In genomic region chr10:56899640-56900274, GRCm38 (mm10) we compare ENCODE assay signal across 16 mouse cellular contexts.
DNase-seq lines count a peak whose midpoint lies in the region; ATAC-seq lines count a peak whose summit lies in the region.
"Had no signal": no experiment of that assay in that cellular context is flagged by ENCODE, and none has a peak within 500 bp of the region (broad histone marks: within the 10 kb centered on the region; RNA-seq: fewer than 3 reads in every experiment).

No protein-coding gene starts in this region.

- 0 out of 2 replicates have a peak, but pooled peaks have one; percentile 20 for ATAC-seq in midbrain, embryonic 14.5 days (ENCODE audit: low FRiP score, low TSS enrichment)
- ATAC-seq in midbrain, embryonic 11.5 days (ENCODE audit: low FRiP score), result no peak
- ATAC-seq in forebrain, embryonic 15.5 days (replicated peaks), result peak; percentile 77
- ATAC-seq in erythroblast, adult 5-6 weeks (replicated peaks; ENCODE audit: low FRiP score, poor library complexity, severe bottlenecking), result no peak
- ATAC-seq: intestine, embryonic 15.5 days; Patski had no signal

- no peak overlapping the region for H3K27ac ChIP-seq in midbrain, embryonic 14.5 days (replicated peaks; ENCODE audit: low read depth, low read length)
- no peak overlapping the region for H3K27ac ChIP-seq in midbrain, embryonic 11.5 days (ENCODE audit: low read depth, low read length)
- H3K27ac ChIP-seq in forebrain, embryonic 15.5 days (replicated peaks), result no peak overlapping the region
- H3K27ac ChIP-seq: embryonic facial prominence, embryonic 12.5 days; intestine, embryonic 15.5 days; lung, embryonic 15.5 days had no signal

- intact Hi-C loops in left cerebral cortex, postnatal 10 days (cut with DNase I), result no loop called here

- H3K27me3 ChIP-seq in midbrain, embryonic 14.5 days (ENCODE audit: control insufficient read depth, insufficient read depth, low read length), result no peaks in the 10 kb centered on the region
- H3K27me3 ChIP-seq in midbrain, embryonic 11.5 days (ENCODE audit: control insufficient read depth, insufficient read depth, low read length), result no peaks in the 10 kb centered on the region
- no peaks in the 10 kb centered on the region for H3K27me3 ChIP-seq in forebrain, embryonic 15.5 days
- H3K27me3 ChIP-seq: embryonic facial prominence, embryonic 12.5 days; intestine, embryonic 15.5 days; lung, embryonic 15.5 days had no signal

- no peaks in the 10 kb centered on the region for H3K4me1 ChIP-seq in midbrain, embryonic 14.5 days (ENCODE audit: control insufficient read depth, insufficient read depth, low read length)
- H3K4me1 ChIP-seq in midbrain, embryonic 11.5 days (ENCODE audit: control insufficient read depth, insufficient read depth, low read length), result no peaks in the 10 kb centered on the region
- H3K4me1 ChIP-seq in forebrain, embryonic 15.5 days, result no peaks in the 10 kb centered on the region; the same call in 1 of the 2 replicates
- H3K4me1 ChIP-seq: embryonic facial prominence, embryonic 12.5 days; intestine, embryonic 15.5 days; lung, embryonic 15.5 days had no signal

- H3K36me3 ChIP-seq in midbrain, embryonic 14.5 days (ENCODE audit: control insufficient read depth, insufficient read depth, low read length), result no peaks in the 10 kb centered on the region
- no peaks in the 10 kb centered on the region for H3K36me3 ChIP-seq in midbrain, embryonic 11.5 days (ENCODE audit: control insufficient read depth, insufficient read depth, low read length)
- H3K36me3 ChIP-seq in forebrain, embryonic 15.5 days, result no peaks in the 10 kb centered on the region
- H3K36me3 ChIP-seq: embryonic facial prominence, embryonic 12.5 days; intestine, embryonic 15.5 days; lung, embryonic 15.5 days had no signal

- H3K9ac ChIP-seq in midbrain, embryonic 14.5 days (replicated peaks; ENCODE audit: low read length), result no peak overlapping the region
- H3K9ac ChIP-seq in midbrain, embryonic 11.5 days (ENCODE audit: low read length), result no peak overlapping the region
- no peak overlapping the region for H3K9ac ChIP-seq in forebrain, embryonic 15.5 days (replicated peaks)
- H3K9ac ChIP-seq: embryonic facial prominence, embryonic 12.5 days; intestine, embryonic 15.5 days; lung, embryonic 15.5 days had no signal

- H3K9me3 ChIP-seq in midbrain, embryonic 14.5 days (ENCODE audit: control insufficient read depth, low read length), result no peaks in the 10 kb centered on the region
- no peaks in the 10 kb centered on the region for H3K9me3 ChIP-seq in midbrain, embryonic 11.5 days (ENCODE audit: control insufficient read depth, low read length)
- no peaks in the 10 kb centered on the region for H3K9me3 ChIP-seq in forebrain, embryonic 15.5 days
- H3K9me3 ChIP-seq: embryonic facial prominence, embryonic 12.5 days; intestine, embryonic 15.5 days; lung, embryonic 15.5 days had no signal

- no peak overlapping the region for H3K4me2 ChIP-seq in midbrain, embryonic 14.5 days (ENCODE audit: low read length)
- H3K4me2 ChIP-seq in midbrain, embryonic 11.5 days, result no peak overlapping the region
- H3K4me2 ChIP-seq in forebrain, embryonic 15.5 days (replicated peaks), result no peak overlapping the region
- H3K4me2 ChIP-seq: embryonic facial prominence, embryonic 12.5 days; intestine, embryonic 15.5 days; liver, embryonic 11.5 days; lung, embryonic 15.5 days had no signal

- no peak overlapping the region for H3K4me3 ChIP-seq in midbrain, embryonic 14.5 days (replicated peaks; ENCODE audit: low read depth, low read length)
- H3K4me3 ChIP-seq in midbrain, embryonic 11.5 days (ENCODE audit: low read depth, low read length), result no peak overlapping the region
- no peak overlapping the region for H3K4me3 ChIP-seq in forebrain, embryonic 15.5 days
- H3K4me3 ChIP-seq: embryonic facial prominence, embryonic 12.5 days; intestine, embryonic 15.5 days; lung, embryonic 15.5 days had no signal

- peak; percentile 26 for DNase-seq in cerebellum, adult 9-11 months
- no peak for DNase-seq in cerebellum, adult 8-10 months
- peak; percentile 20 for DNase-seq in midbrain, embryonic 14.5 days
- no peak for DNase-seq in midbrain, embryonic 11.5 days (ENCODE audit: low spot score, missing footprints)
- DNase-seq in left cerebral cortex, postnatal 10 days (ENCODE audit: extremely low spot score in 1 of 2, low spot score in 2 of 2), result peak; percentile 18 to 38
- no peak for DNase-seq in adrenal gland, adult (ENCODE audit: inconsistent age in 2 of 2, low spot score in 1 of 2)
- DNase-seq: heart, adult 18-20 months; heart, postnatal 10 days; kidney, postnatal 10 days had no signal

- WGBS in midbrain, embryonic 14.5 days, result 46% methylated on average over 5 of the region's 5 CpGs
- WGBS in midbrain, embryonic 11.5 days, result 51% methylated on average over 5 of the region's 5 CpGs
- 24% methylated on average over 5 of the region's 5 CpGs for WGBS in forebrain, embryonic 15.5 days

Comparison
In these comparisons a context has a peak if more than half of its experiments do, and no peak if none do; other contexts are left out.
1. DNase-seq: peak in cerebellum, adult 9-11 months (single experiment), midbrain, embryonic 14.5 days (single experiment) and left cerebral cortex, postnatal 10 days (2 of 2); none in cerebellum, adult 8-10 months (single experiment), midbrain, embryonic 11.5 days (single experiment) and adrenal gland, adult (0 of 2).
2. ATAC-seq: peak in midbrain, embryonic 14.5 days (single experiment) and forebrain, embryonic 15.5 days (single experiment); none in midbrain, embryonic 11.5 days (single experiment) and erythroblast, adult 5-6 weeks (single experiment).